Mouse (Mus musculus): Measurements from ENCODE around the gene Tyw1.

DNA sequence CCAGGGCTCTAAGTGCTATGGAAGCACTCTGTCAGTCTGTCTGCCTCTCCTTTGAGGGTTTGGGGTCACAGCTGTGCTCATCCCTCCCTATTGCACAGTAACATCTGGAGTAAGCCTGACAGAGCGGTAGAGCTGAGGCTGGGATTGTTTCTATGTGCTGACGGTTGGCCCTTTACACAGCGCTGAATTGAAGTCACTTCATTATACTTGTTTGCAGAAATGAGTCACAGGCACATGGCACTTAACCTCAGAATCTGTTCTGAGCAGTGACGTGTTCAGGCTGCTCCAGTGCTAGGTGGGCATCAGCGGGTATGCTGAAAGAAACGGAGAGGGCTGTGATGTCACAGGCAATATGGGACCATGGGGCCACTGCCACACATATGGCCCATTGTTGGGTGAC lies 17.6 kb downstream of the Tyw1 start:
- TF ChIP-seq GATA1 (IDR thresholded peaks at IDR 0.05; ENCODE audit: borderline replicate concordance, low read length) (no peak), FLI1 (IDR thresholded peaks at IDR 0.05; ENCODE audit: low read length) (no peak)
